1 mouse cellular context compared by ENCODE assay signal in genomic region chr16:58523044-58523859, GRCm38 (mm10).
TF ChIP-seq lines count a peak whose summit lies in the region.

No protein-coding gene starts in this region.

TF ChIP-seq in CH12.LX, 34 proteins besides CTCF, POLR2A, EP300 and RAD21 (continued from another document):
- peak; percentile 98 for TF ChIP-seq UBTF (IDR thresholded peaks at IDR 0.05; ENCODE audit: low read depth, low read length)
- 0 out of 2 replicates have a peak, but pooled peaks have one; percentile 11 for TF ChIP-seq SMC3 (IDR thresholded peaks at IDR 0.05; ENCODE audit: low read depth, low read length)
- TF ChIP-seq POLR2AphosphoS2 (IDR thresholded peaks at IDR 0.05; ENCODE audit: low read depth, low read length) = no peak
- no peak for TF ChIP-seq ZKSCAN1 (IDR thresholded peaks at IDR 0.05; ENCODE audit: borderline replicate concordance, low read depth, low read length)
- TF ChIP-seq ZC3H11A (IDR thresholded peaks at IDR 0.05; ENCODE audit: low read depth, low read length) = no peak
- TF ChIP-seq ETS1 (conservative IDR thresholded peaks at IDR 0.05; ENCODE audit: low read depth, low read length) = no peak
- peak; percentile 80; the same call in 1 of the 2 replicates for TF ChIP-seq TCF12 (IDR thresholded peaks at IDR 0.05; ENCODE audit: low read depth, low read length)
- no peak for TF ChIP-seq KAT2A (IDR thresholded peaks at IDR 0.05; ENCODE audit: insufficient replicate concordance, low read length)
- TF ChIP-seq E2F4 (IDR thresholded peaks at IDR 0.05; ENCODE audit: insufficient replicate concordance, low read depth, low read length) = no peak
- no peak; the same call in 1 of the 2 replicates for TF ChIP-seq MEF2A (IDR thresholded peaks at IDR 0.05; ENCODE audit: borderline replicate concordance, low read depth, low read length)
- peak; percentile 26 for TF ChIP-seq SIN3A (IDR thresholded peaks at IDR 0.05; ENCODE audit: low read length)
- peak; percentile 41; the same call in 1 of the 2 replicates for TF ChIP-seq BHLHE40 (IDR thresholded peaks at IDR 0.05; ENCODE audit: low read depth, low read length)
- 0 out of 2 replicates have a peak, but pooled peaks have one; percentile 25 for TF ChIP-seq NELFE (IDR thresholded peaks at IDR 0.05; ENCODE audit: low read depth, low read length)
- TF ChIP-seq TBP (conservative IDR thresholded peaks at IDR 0.05; ENCODE audit: low read depth, low read length) = peak; percentile 79; the same call in 1 of the 2 replicates
- TF ChIP-seq GABPA (IDR thresholded peaks at IDR 0.05; ENCODE audit: insufficient replicate concordance, low read depth, low read length) = no peak
- TF ChIP-seq MYC (IDR thresholded peaks at IDR 0.05; ENCODE audit: low read depth, low read length) = 0 out of 2 replicates have a peak, but pooled peaks have one; percentile 55
- no peak for TF ChIP-seq IRF4 (IDR thresholded peaks at IDR 0.05; ENCODE audit: low read depth, low read length)
- TF ChIP-seq MAFK (IDR thresholded peaks at IDR 0.05; ENCODE audit: insufficient replicate concordance, low read length) = no peak
- TF ChIP-seq MXI1 (IDR thresholded peaks at IDR 0.05; ENCODE audit: low read depth, low read length) = peak; percentile 73
- no peak for TF ChIP-seq USF1 (IDR thresholded peaks at IDR 0.05; ENCODE audit: low read depth, low read length)
- no peak; the same call in 1 of the 2 replicates for TF ChIP-seq HCFC1 (IDR thresholded peaks at IDR 0.05; ENCODE audit: low read depth, low read length)
- TF ChIP-seq NRF1 (IDR thresholded peaks at IDR 0.05; ENCODE audit: low read depth, low read length) = peak; percentile 36; the same call in 1 of the 2 replicates
